Mouse (Mus musculus) thymus, adult 2 months (tissue): ENCODE data around the gene Dnah3.

Experiments
- CTCF ChIP-seq: fragments of 200-500 bp; IDR thresholded peaks from 2 replicates; pipeline ENCODE4 v1.5.1; 2012; ENCODE audit warnings: mild to moderate bottlenecking, control low read depth, low read length, moderate library complexity, borderline replicate concordance; ENCODE audit not compliant: control insufficient read depth, poor library complexity, insufficient read depth; ENCODE audit errors: extremely low read depth
- POLR2A ChIP-seq: fragments of 200-500 bp; IDR thresholded peaks from 2 replicates; pipeline ENCODE4 v1.6.1; 2012; ENCODE audit warnings: mild to moderate bottlenecking, low read length, control low read depth, moderate library complexity; ENCODE audit not compliant: control insufficient read depth, poor library complexity, insufficient read depth; ENCODE audit errors: extremely low read depth

- TF ChIP-seq POLR2A: no peak
- no peak for TF ChIP-seq CTCF
These were observed 153.5 kb downstream of the Dnah3 start for GRCm38 (mm10) chr7:119941569-119941968.
